Mouse (Mus musculus) heart, postnatal 0 days (tissue): Measurements from ENCODE around the gene Zfand4.

Experiments used
- CTCF ChIP-seq: IDR thresholded peaks from 2 replicates; pipeline ENCODE4 v1.5.1; 2016; ENCODE audit warnings: antibody characterized with exemption, control low read depth, low read depth
- EP300 ChIP-seq: IDR thresholded peaks from 2 replicates; pipeline ENCODE4 v1.6.1; 2016; ENCODE audit warnings: antibody characterized with exemption, low read depth

DNA sequence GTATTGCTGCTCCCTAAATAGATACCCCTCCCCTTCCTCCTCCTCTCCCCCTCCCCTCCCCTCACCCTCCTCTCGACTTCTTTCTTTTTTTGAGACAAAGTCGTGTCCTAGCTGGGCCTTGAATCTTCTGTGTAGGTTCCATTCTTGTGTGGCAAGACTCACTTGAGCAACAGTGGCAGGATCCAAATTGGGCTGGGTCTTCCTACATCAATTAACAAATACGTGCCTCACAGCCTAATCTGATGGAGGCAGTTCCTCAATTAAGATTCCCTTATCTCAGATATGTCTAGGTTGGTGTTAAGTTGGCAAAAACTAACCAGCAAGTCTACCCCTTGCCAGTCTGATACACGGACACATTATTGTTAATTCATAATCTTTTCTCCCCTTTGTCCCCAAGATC lies 11.7 kb downstream of the Zfand4 start:
- no peak for TF ChIP-seq CTCF
- no peak for TF ChIP-seq EP300
